Mouse (Mus musculus) liver, adult 2 months (tissue): ENCODE results near the gene Samd5.

Experiments used
- CTCF ChIP-seq: fragments of 200-500 bp; IDR thresholded peaks from 2 replicates; pipeline ENCODE4 v1.5.1; 2011; ENCODE audit warnings: low read depth, low read length, control low read depth
- POLR2A ChIP-seq: fragments of 200-500 bp; IDR thresholded peaks from 2 replicates; pipeline ENCODE4 v1.6.1; 2011; ENCODE audit warnings: low read length, control low read depth; ENCODE audit not compliant: insufficient read depth; ENCODE audit errors: extremely low read depth

- TF ChIP-seq POLR2A (no peak), CTCF (no peak)
Observed at GRCm38 (mm10) chr10:9607155-9607554, 67.9 kb downstream of the Samd5 start.
